Mouse (Mus musculus): ENCODE results near the gene Rhot2.

DNA sequence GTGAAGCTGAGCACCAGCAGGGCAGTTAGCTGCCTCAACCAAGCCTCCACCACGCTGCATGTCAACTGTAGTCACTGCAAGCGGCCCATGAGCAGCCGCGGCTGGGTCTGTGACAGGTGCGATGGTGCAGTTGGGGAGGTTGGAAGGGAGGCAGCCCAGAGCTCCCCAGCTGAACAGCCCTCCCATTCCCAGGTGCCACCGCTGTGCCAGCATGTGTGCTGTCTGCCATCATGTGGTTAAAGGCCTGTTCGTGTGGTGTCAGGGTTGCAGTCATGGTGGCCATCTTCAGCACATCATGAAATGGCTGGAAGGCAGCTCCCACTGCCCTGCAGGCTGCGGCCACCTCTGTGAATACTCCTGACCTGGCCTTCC, 16.4 kb downstream of the Rhot2 start:
- TF ChIP-seq CTCF (IDR thresholded peaks at IDR 0.05; ENCODE audit: low read depth, low read length) (no peak), GATA1 (IDR thresholded peaks at IDR 0.05; ENCODE audit: borderline replicate concordance, low read length) (no peak), TAL1 (conservative IDR thresholded peaks at IDR 0.05; ENCODE audit: low read depth, low read length) (no peak), POLR2AphosphoS5 (IDR thresholded peaks at IDR 0.05; ENCODE audit: insufficient replicate concordance, low read depth, low read length) (peak; percentile 33; the same call in 1 of the 2 replicates)
